Mouse (Mus musculus): ENCODE measurements around the gene Slc35b1.

Slc35b1 gene

GRCm38 (mm10) chr11:95365596-95365995, 18.9 kb upstream of the Slc35b1 start:
- DNase-seq (ENCODE audit: low read depth, low spot score), result no peak

GRCm38 (mm10) chr11:95366280-95366897, 18.1 kb upstream of the Slc35b1 start:
- DNase-seq (ENCODE audit: low read depth, low spot score), result peak; percentile 68

- DNase-seq (ENCODE audit: low read depth, low spot score), result no peak
Measured at GRCm38 (mm10) chr11:95367011-95367735, 17.3 kb upstream of the Slc35b1 start.

GRCm38 (mm10) chr11:95368231-95368823, 16.2 kb upstream of the Slc35b1 start:
- no peak for DNase-seq (ENCODE audit: low read depth, low spot score)

- DNase-seq (ENCODE audit: low read depth, low spot score), result no peak
Measured at GRCm38 (mm10) chr11:95368871-95369270, 15.6 kb upstream of the Slc35b1 start.

- DNase-seq (ENCODE audit: low read depth, low spot score), result no peak
Measured at GRCm38 (mm10) chr11:95369964-95370890, 14.3 kb upstream of the Slc35b1 start.

- no peak for DNase-seq (ENCODE audit: low read depth, low spot score)
Measured at GRCm38 (mm10) chr11:95371182-95371581, 13.3 kb upstream of the Slc35b1 start.

- DNase-seq (ENCODE audit: low read depth, low spot score), result no peak
Measured at GRCm38 (mm10) chr11:95378926-95379325, 5.6 kb upstream of the Slc35b1 start.

GRCm38 (mm10) chr11:95379552-95379951, 4.9 kb upstream of the Slc35b1 start:
- no peak for DNase-seq (ENCODE audit: low read depth, low spot score)

GRCm38 (mm10) chr11:95380711-95381110, 3.8 kb upstream of the Slc35b1 start:
- no peak for DNase-seq (ENCODE audit: low read depth, low spot score)

- DNase-seq (ENCODE audit: low read depth, low spot score), result no peak
Measured at GRCm38 (mm10) chr11:95381146-95381545, 3.3 kb upstream of the Slc35b1 start.

- no peak for DNase-seq (ENCODE audit: low read depth, low spot score)
Measured at GRCm38 (mm10) chr11:95383331-95383986, 1.0 kb upstream of the Slc35b1 start.

- DNase-seq (ENCODE audit: low read depth, low spot score), result no peak
Measured at GRCm38 (mm10) chr11:95384004-95384318, 531 bp upstream of the Slc35b1 start.

- no peak for DNase-seq (ENCODE audit: low read depth, low spot score)
Measured at GRCm38 (mm10) chr11:95384973-95385320, 455 bp downstream of the Slc35b1 start.

- DNase-seq (ENCODE audit: low read depth, low spot score), result no peak
Measured at GRCm38 (mm10) chr11:95387354-95387753, 2.9 kb downstream of the Slc35b1 start.

- peak; percentile 47 for DNase-seq (ENCODE audit: low read depth, low spot score)
Measured at GRCm38 (mm10) chr11:95389006-95389405, 4.5 kb downstream of the Slc35b1 start.

- no peak for DNase-seq (ENCODE audit: low read depth, low spot score)
Measured at GRCm38 (mm10) chr11:95390420-95390819, 5.9 kb downstream of the Slc35b1 start.

- no peak for DNase-seq (ENCODE audit: low read depth, low spot score)
Measured at GRCm38 (mm10) chr11:95391201-95391600, 6.7 kb downstream of the Slc35b1 start.

GRCm38 (mm10) chr11:95391743-95392142, 7.3 kb downstream of the Slc35b1 start:
- DNase-seq (ENCODE audit: low read depth, low spot score), result no peak

- DNase-seq (ENCODE audit: low read depth, low spot score), result no peak
Measured at GRCm38 (mm10) chr11:95392223-95392667, 7.8 kb downstream of the Slc35b1 start.

- DNase-seq (ENCODE audit: low read depth, low spot score), result no peak
Measured at GRCm38 (mm10) chr11:95392708-95393499, 8.4 kb downstream of the Slc35b1 start.

Measured in ZHBTc4 (cell line).